Mouse (Mus musculus): ENCODE results near the gene 4930449I24Rik.
"Not testable (repeated sequence)": the region's sequence is repeated elsewhere in the genome, so short reads cannot be mapped to it uniquely, and the experiment has no call there.

4930449I24Rik gene

DNA sequence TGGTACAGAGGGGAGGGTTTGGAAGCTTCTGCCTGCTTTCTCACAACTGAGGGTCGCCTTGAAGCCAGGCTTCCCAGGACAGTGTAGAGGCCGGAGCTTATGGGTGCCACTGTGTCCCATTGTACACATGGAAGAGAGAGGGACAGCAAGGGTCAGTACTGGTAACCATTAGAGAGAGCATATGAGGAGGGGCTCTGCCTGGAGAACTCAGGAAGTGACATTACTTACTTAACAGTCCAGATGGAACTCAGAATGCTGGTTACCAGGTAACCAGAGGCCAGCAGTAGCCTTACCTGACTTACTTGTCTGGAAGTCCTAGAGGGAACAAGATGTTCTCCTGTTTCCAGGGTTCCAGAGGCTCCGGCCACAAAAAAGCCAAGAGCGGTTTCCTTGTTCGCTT, at the start of gene 4930449I24Rik:
4930449I24Rik (plus strand) TSS at position 301 of the 400 bp plus-strand sequence.
- not testable (repeated sequence) for DNase-seq (ENCODE audit: low read depth, low spot score)

- no peak for DNase-seq (ENCODE audit: low read depth, low spot score)
These were observed 48.6 kb upstream of the 4930449I24Rik start for GRCm38 (mm10) chr5:146453556-146453955.

- DNase-seq (ENCODE audit: low read depth, low spot score) = no peak
These were observed 40.6 kb upstream of the 4930449I24Rik start for GRCm38 (mm10) chr5:146461612-146462011.

DNA sequence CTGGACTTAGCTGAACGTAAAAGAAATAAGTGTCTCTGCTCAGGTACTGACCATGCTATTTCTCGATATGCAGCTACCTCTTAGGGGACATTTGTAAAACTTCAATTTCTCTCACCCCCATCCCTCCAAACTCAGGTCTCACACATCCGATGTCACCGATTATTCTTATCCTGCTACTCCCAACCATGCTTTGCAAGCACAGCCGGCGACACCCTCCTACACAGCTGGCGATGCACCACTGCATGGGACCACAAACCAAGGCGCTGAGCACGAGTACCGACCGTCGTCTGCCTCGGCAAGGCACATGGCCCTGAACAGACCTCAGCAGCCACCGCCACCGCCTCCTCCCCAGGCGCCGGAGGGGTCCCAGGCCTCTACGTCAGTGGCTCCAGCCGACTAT, 35.5 kb upstream of the 4930449I24Rik start:
- no peak for DNase-seq (ENCODE audit: low read depth, low spot score)

DNA sequence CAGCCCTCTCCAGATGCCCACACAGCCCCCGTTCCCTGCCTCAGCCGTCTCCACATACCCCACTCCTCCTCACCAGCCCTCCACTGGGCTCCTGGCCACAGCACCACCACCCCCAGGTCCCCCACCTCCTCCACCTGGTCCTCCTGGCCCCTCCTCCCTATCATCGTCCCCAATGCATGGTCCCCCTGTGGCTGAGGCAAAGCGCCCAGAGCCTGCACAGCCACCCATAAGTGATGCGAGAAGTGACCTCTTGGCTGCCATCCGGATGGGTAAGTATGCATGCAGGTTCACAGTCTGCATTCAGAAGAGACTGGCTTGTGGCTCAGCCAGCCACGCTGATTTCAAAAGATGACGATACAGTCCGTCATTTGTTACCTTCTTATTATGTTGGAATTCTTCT, 33.9 kb upstream of the 4930449I24Rik start:
- no peak for DNase-seq (ENCODE audit: low read depth, low spot score)

DNA sequence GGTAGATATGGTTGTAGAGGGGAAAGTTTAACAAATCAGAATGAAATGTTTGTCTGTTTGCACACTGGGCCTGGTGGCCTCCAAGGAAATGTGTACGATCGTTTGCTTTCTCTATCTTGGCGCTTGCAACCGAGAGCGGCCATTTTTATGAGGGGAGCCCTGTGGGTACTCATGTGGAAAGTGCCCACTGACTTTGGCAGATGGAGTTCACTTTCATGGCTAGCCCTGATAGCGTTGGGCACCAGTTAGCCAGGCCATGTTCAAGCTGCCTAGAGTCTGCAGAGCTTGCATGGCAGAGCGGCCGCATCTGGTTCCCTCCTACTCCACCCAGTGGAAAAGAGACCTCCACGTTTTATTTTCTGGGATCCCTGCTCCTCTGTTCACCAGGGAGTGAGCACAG, 31.4 kb upstream of the 4930449I24Rik start:
- DNase-seq (ENCODE audit: low read depth, low spot score) = no peak

GRCm38 (mm10) chr5:146471311-146471710, 30.9 kb upstream of the 4930449I24Rik start:
- DNase-seq (ENCODE audit: low read depth, low spot score) = no peak

DNA sequence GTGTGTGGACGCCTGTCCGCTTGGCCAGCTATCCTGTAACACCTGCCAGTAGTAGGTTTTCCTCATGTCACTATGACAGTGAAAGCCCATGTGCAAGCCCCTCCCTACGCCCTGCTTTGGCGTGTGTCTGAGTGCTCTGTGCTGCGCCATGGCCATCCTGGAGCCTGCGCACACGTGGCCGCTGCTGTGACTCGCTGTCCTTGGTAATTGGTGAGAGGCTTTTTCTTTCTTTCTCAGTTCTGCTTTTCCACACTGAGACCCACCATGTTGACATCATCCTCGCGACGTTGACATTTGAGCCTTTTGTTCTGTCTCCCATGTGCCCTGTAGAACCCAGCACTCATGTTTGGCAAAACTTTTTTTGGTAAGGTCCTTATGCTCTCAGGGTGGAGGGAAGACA, 30.4 kb upstream of the 4930449I24Rik start:
- no peak for DNase-seq (ENCODE audit: low read depth, low spot score)

GRCm38 (mm10) chr5:146479564-146479963, 22.6 kb upstream of the 4930449I24Rik start:
- not testable (repeated sequence) for DNase-seq (ENCODE audit: low read depth, low spot score)

DNA sequence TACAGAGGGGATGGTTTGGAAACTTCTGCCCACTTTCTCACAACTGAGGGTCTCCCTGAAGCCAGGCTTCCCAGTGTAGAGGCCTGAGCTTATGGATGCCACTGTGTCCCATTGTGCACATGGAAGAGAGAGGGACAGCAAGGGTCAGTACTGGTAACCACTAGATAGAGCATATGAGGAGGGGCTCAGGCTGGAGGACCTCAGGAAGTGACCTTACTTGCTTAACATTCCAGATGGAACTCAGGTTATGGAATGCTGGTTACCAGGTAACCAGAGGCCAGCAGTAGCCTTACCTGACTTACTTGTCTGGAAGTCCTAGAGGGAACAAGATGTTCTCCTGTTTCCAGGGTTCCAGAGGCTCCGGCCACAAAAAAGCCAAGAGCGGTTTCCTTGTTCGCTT, 20.5 kb upstream of the 4930449I24Rik start, which contains the start of gene Gm6408:
Gm6408 (plus strand) TSS at position 301 of the 400 bp plus-strand sequence.
- DNase-seq (ENCODE audit: low read depth, low spot score) = not testable (repeated sequence)

DNA sequence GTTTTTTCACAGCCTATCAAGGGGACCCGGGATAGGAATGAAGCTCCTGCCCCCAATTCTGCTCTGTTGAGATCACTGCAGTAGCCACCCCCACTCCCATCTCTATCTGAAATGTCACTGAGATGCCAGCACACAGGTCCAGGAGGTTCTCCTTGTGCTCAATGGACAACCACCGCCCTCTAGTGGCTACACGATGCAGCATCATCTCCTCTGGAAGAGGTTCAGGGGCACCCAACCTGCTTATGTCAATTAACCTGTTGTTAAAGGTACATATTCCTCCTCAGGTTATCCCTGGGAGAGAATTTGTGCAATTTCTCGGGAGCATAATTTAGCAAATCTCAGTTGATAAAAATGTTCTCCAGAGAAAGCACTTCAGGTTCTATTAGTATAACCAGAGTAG, 13.2 kb upstream of the 4930449I24Rik start:
- not testable (repeated sequence) for DNase-seq (ENCODE audit: low read depth, low spot score)

DNA sequence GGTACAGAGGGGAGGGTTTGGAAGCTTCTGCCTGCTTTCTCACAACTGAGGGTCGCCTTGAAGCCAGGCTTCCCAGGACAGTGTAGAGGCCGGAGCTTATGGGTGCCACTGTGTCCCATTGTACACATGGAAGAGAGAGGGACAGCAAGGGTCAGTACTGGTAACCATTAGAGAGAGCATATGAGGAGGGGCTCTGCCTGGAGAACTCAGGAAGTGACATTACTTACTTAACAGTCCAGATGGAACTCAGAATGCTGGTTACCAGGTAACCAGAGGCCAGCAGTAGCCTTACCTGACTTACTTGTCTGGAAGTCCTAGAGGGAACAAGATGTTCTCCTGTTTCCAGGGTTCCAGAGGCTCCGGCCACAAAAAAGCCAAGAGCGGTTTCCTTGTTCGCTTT, 11.1 kb upstream of the 4930449I24Rik start, which contains the start of gene Gm6370:
Gm6370 (plus strand) TSS at position 301 of the 400 bp plus-strand sequence.
- not testable (repeated sequence) for DNase-seq (ENCODE audit: low read depth, low spot score)

- DNase-seq (ENCODE audit: low read depth, low spot score) = not testable (repeated sequence)
These were observed 11.6 kb downstream of the 4930449I24Rik start, which contains the start of gene Gm3402 for GRCm38 (mm10) chr5:146513823-146514222. Gene Gm3402, plus strand, starts transcription at chr5:146514123.

DNA sequence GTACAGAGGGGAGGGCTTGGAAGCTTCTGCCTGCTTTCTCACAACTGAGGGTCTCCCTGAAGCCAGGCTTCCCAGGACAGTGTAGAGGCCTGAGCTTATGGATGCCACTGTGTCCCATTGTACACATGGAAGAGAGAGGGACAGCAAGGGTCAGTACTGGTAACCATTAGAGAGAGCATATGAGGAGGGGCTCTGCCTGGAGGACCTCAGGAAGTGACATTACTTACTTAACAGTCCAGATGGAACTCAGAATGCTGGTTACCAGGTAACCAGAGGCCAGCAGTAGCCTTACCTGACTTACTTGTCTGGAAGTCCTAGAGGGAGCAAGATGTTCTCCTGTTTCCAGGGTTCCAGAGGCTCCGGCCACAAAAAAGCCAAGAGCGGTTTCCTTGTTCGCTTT, 23.3 kb downstream of the 4930449I24Rik start, which contains the start of gene Gm3404:
Gm3404 (plus strand) TSS at position 301 of the 400 bp plus-strand sequence.
- DNase-seq (ENCODE audit: low read depth, low spot score) = not testable (repeated sequence)

- DNase-seq (ENCODE audit: low read depth, low spot score) = not testable (repeated sequence)
These were observed 35.1 kb downstream of the 4930449I24Rik start, which contains the start of gene Gm3409 for GRCm38 (mm10) chr5:146537347-146537746. Gene Gm3409, plus strand, starts transcription at chr5:146537647.
